Mouse (Mus musculus) heart, embryonic 16.5 days (tissue): ENCODE data around the gene Gm11627. TPM values are rescaled to one million over a fixed set of nuclear protein-coding genes. Genes with fewer than 3 reads are reported as not detected.
A peak's percentile ranks its signal among the peaks of the same experiment; 100 is the strongest.
"Not testable (repeated sequence)": the region's sequence is repeated elsewhere in the genome, so short reads cannot be mapped to it uniquely, and the experiment has no call there.

ENCODE experiments used
- ATAC-seq: fragments of 200-750 bp; cut with Nextera tagmentation; replicated peaks from 2 replicates; pipeline ENCODE4 v1.8.0; 2017; ENCODE audit warnings: moderate number of reproducible peaks; ENCODE audit not compliant: insufficient read depth, low FRiP score; ENCODE audit errors: extremely low read depth
- H3K27ac ChIP-seq: fragments of 300-500 bp; sonication (generic); 2 replicates; pipeline ENCODE4 v1.5.1; 2014; ENCODE audit warnings: mild to moderate bottlenecking, low read length, control low read depth, moderate library complexity
- H3K27me3 ChIP-seq: fragments of 300-500 bp; sonication (generic); 2 replicates; pipeline ENCODE4 v1.6.1; 2014; ENCODE audit warnings: low read length, mixed read lengths; ENCODE audit not compliant: control insufficient read depth, insufficient read depth
- H3K36me3 ChIP-seq: fragments of 300-500 bp; sonication (generic); 2 replicates; pipeline ENCODE4 v1.6.1; 2014; ENCODE audit not compliant: control insufficient read depth, insufficient read depth
- H3K4me1 ChIP-seq: fragments of 300-500 bp; sonication (generic); 2 replicates; pipeline ENCODE4 v1.6.1; 2014; ENCODE audit warnings: low read length, mixed read lengths; ENCODE audit not compliant: control insufficient read depth, insufficient read depth
- H3K4me2 ChIP-seq: fragments of 300-500 bp; sonication (generic); 2 replicates; pipeline ENCODE4 v1.6.1; 2014; ENCODE audit warnings: low read depth, mild to moderate bottlenecking, control low read depth, low read length
- H3K4me3 ChIP-seq: fragments of 300-500 bp; sonication (generic); 2 replicates; pipeline ENCODE4 v1.5.1; 2014; ENCODE audit warnings: mild to moderate bottlenecking, control low read depth, low read length
- H3K9ac ChIP-seq: fragments of 300-500 bp; sonication (generic); 2 replicates; pipeline ENCODE4 v1.6.1; 2014; ENCODE audit warnings: low read length, control low read depth
- H3K9me3 ChIP-seq: fragments of 300-500 bp; sonication (generic); replicated peaks from 2 replicates; pipeline ENCODE4 v1.6.1; 2016; ENCODE audit warnings: low read length; ENCODE audit not compliant: control insufficient read depth
- WGBS: fragments of 180-500 bp; shearing (Covaris S2); extraction: QIAGEN DNeasy Blood & Tissue Kit; methylation state at CpG from one replicate; pipeline ENCODE4 v1.1.7; 2014; 5-methylcytosine and 5-hydroxymethylcytosine counted together
- polyA plus RNA-seq: library from polyadenylated mRNA; unstranded; fragments of >200 nt; fragmentation: Nextera tagmentation; extraction: Ambion mirVana; gene quantifications from 2 replicates; pipeline ENCODE4 v1.2.1, GENCODE M21; 2015

Gm11627 gene
- polyA plus RNA-seq, 1 experiment from 2014 or later = 9.5 TPM

GRCm38 (mm10) chr11:102568191-102568590 is 11.1 kb downstream of the Gm11627 start:
- no peak overlapping the region for H3K9ac ChIP-seq
- no peak overlapping the region for H3K27ac ChIP-seq
- no peak overlapping the region for H3K4me3 ChIP-seq
- no peaks in the 10 kb centered on the region for H3K9me3 ChIP-seq
- no peaks in the 10 kb centered on the region for H3K36me3 ChIP-seq
- 73% methylated on average over 12 of the region's 12 CpGs for WGBS
- no peak for ATAC-seq
- H3K4me2 ChIP-seq = no peak overlapping the region
- 0 out of 2 replicates have a peak, but pooled peaks cover 3% of the 10 kb centered on the region for H3K4me1 ChIP-seq
- H3K27me3 ChIP-seq = no peaks in the 10 kb centered on the region

GRCm38 (mm10) chr11:102567723-102568122 is 11.5 kb downstream of the Gm11627 start:
- Histone ChIP-seq H3K4me3 (no peak overlapping the region), H3K27me3 (no peaks in the 10 kb centered on the region), H3K27ac (no peak overlapping the region), H3K4me1 (0 out of 2 replicates have a peak, but pooled peaks cover 3% of the 10 kb centered on the region), H3K9me3 (no peaks in the 10 kb centered on the region), H3K4me2 (no peak overlapping the region), H3K36me3 (no peaks in the 10 kb centered on the region), H3K9ac (no peak overlapping the region)
- WGBS = 94% methylated on average over 15 of the region's 15 CpGs
- ATAC-seq = no peak

- ATAC-seq = no peak
- WGBS = 83% methylated on average over 6 of the region's 6 CpGs
- H3K4me3 ChIP-seq = no peak overlapping the region
- no peak overlapping the region for H3K9ac ChIP-seq
- no peaks in the 10 kb centered on the region for H3K9me3 ChIP-seq
- H3K4me2 ChIP-seq = no peak overlapping the region
- no peak overlapping the region for H3K27ac ChIP-seq
- no peaks in the 10 kb centered on the region for H3K27me3 ChIP-seq
- H3K36me3 ChIP-seq = no peaks in the 10 kb centered on the region
- 0 out of 2 replicates have a peak, but pooled peaks cover 3% of the 10 kb centered on the region for H3K4me1 ChIP-seq
Measured at GRCm38 (mm10) chr11:102567157-102567556, 12.1 kb downstream of the Gm11627 start.

- Histone ChIP-seq H3K4me1 (0 out of 2 replicates have a peak, but pooled peaks cover 3% of the 10 kb centered on the region), H3K36me3 (no peaks in the 10 kb centered on the region), H3K9ac (no peak overlapping the region), H3K27me3 (no peaks in the 10 kb centered on the region), H3K9me3 (no peaks in the 10 kb centered on the region), H3K4me2 (no peak overlapping the region), H3K27ac (no peak overlapping the region), H3K4me3 (no peak overlapping the region)
- ATAC-seq = no peak
- WGBS = 97% methylated on average over 1 of the region's 1 CpGs
Measured at GRCm38 (mm10) chr11:102566290-102566689, 13.0 kb downstream of the Gm11627 start.

GRCm38 (mm10) chr11:102565741-102566140 is 13.5 kb downstream of the Gm11627 start:
- no peak for ATAC-seq
- H3K27ac ChIP-seq = peak overlapping the region; percentile 20; the same call in 1 of the 2 replicates
- no peak overlapping the region for H3K9ac ChIP-seq
- H3K9me3 ChIP-seq = no peaks in the 10 kb centered on the region
- H3K4me1 ChIP-seq = 0 out of 2 replicates have a peak, but pooled peaks cover 3% of the 10 kb centered on the region
- H3K4me3 ChIP-seq = no peak overlapping the region
- no peaks in the 10 kb centered on the region for H3K27me3 ChIP-seq
- H3K4me2 ChIP-seq = peak overlapping the region; percentile 42
- no peaks in the 10 kb centered on the region for H3K36me3 ChIP-seq

GRCm38 (mm10) chr11:102564952-102565671 is 14.1 kb downstream of the Gm11627 start:
- Histone ChIP-seq H3K27ac (peak overlapping the region; percentile 20; the same call in 1 of the 2 replicates), H3K4me2 (peak overlapping the region; percentile 42)
- WGBS = 39% methylated on average over 14 of the region's 14 CpGs
- ATAC-seq, H3K4me3 ChIP-seq, H3K4me1 ChIP-seq, H3K9me3 ChIP-seq, H3K9ac ChIP-seq, H3K27me3 ChIP-seq, H3K36me3 ChIP-seq: not testable (repeated sequence)

- peaks cover 13% of the 10 kb centered on the region for H3K4me1 ChIP-seq
- no peak overlapping the region for H3K4me3 ChIP-seq
- H3K4me2 ChIP-seq = no peak overlapping the region
- H3K27me3 ChIP-seq = no peaks in the 10 kb centered on the region
- no peak overlapping the region for H3K9ac ChIP-seq
- ATAC-seq = no peak
- no peak overlapping the region for H3K27ac ChIP-seq
- no peaks in the 10 kb centered on the region for H3K36me3 ChIP-seq
- no peaks in the 10 kb centered on the region for H3K9me3 ChIP-seq
- WGBS = 89% methylated on average over 4 of the region's 5 CpGs
Measured at GRCm38 (mm10) chr11:102558704-102559103, 20.6 kb downstream of the Gm11627 start.

GRCm38 (mm10) chr11:102557386-102557785 is 21.9 kb downstream of the Gm11627 start:
- H3K4me3 ChIP-seq = no peak overlapping the region
- WGBS = 79% methylated on average over 1 of the region's 1 CpGs

GRCm38 (mm10) chr11:102556716-102557074 is 22.6 kb downstream of the Gm11627 start:
- Histone ChIP-seq H3K4me3 (peak overlapping the region; percentile 95), H3K9ac (peak overlapping the region; percentile 65; the same call in 1 of the 2 replicates), H3K27ac (peak overlapping the region; percentile 77; the same call in 1 of the 2 replicates), H3K4me1 (peaks cover 15% of the 10 kb centered on the region), H3K27me3 (no peaks in the 10 kb centered on the region), H3K9me3 (no peaks in the 10 kb centered on the region), H3K36me3 (no peaks in the 10 kb centered on the region), H3K4me2 (peak overlapping the region; percentile 61)
- ATAC-seq = no peak
- WGBS = 13% methylated on average over 3 of the region's 3 CpGs

More at GRCm38 (mm10) chr11:102557386-102557785, 21.9 kb downstream of the Gm11627 start:
- ATAC-seq = no peak
- Histone ChIP-seq H3K9me3 (no peaks in the 10 kb centered on the region), H3K9ac (no peak overlapping the region), H3K27ac (no peak overlapping the region), H3K4me1 (peaks cover 15% of the 10 kb centered on the region), H3K27me3 (no peaks in the 10 kb centered on the region), H3K4me2 (no peak overlapping the region), H3K36me3 (no peaks in the 10 kb centered on the region)
